Mouse (Mus musculus) kidney, postnatal 0 days (tissue): ENCODE measurements around the gene Fcrl1. TPM values are rescaled to one million over a fixed set of nuclear protein-coding genes. Genes with fewer than 3 reads are reported as not detected.
"Not testable (repeated sequence)": the region's sequence is repeated elsewhere in the genome, so short reads cannot be mapped to it uniquely, and the experiment has no call there.

Experiments
- ATAC-seq: fragments of 200-750 bp; cut with Nextera tagmentation; replicated peaks from 2 replicates; pipeline ENCODE4 v1.8.0; 2017; ENCODE audit warnings: low read depth, moderate number of reproducible peaks, moderate TSS enrichment, moderate library complexity; ENCODE audit not compliant: low FRiP score
- DNase-seq: peaks from one replicate; pipeline ENCODE4 v3.0.0-alpha.2; 2016; ENCODE audit warnings: low spot score
- H3K27ac ChIP-seq: fragments of 300-500 bp; sonication (generic); 2 replicates; pipeline ENCODE4 v1.5.1; 2014; ENCODE audit warnings: mild to moderate bottlenecking
- H3K27me3 ChIP-seq: fragments of 300-500 bp; sonication (generic); 2 replicates; pipeline ENCODE4 v1.6.1; 2014; ENCODE audit warnings: low read length, mixed read lengths; ENCODE audit not compliant: insufficient read depth
- H3K36me3 ChIP-seq: fragments of 300-500 bp; sonication (generic); 2 replicates; pipeline ENCODE4 v1.6.1; 2014; ENCODE audit warnings: low read length, mixed read lengths; ENCODE audit not compliant: insufficient read depth
- H3K4me1 ChIP-seq: fragments of 300-500 bp; sonication (generic); replicated peaks from 2 replicates; pipeline ENCODE4 v1.6.1; 2014; ENCODE audit warnings: antibody characterized with exemption, low read length, mixed read lengths; ENCODE audit not compliant: insufficient read depth
- H3K4me2 ChIP-seq: fragments of 300-500 bp; sonication (generic); 2 replicates; pipeline ENCODE4 v1.6.1; 2014; ENCODE audit warnings: mild to moderate bottlenecking, low read length, moderate library complexity, mixed read lengths
- H3K4me3 ChIP-seq: fragments of 300-500 bp; sonication (generic); replicated peaks from 2 replicates; pipeline ENCODE4 v1.5.1; 2014; ENCODE audit warnings: low read depth, low read length
- H3K9ac ChIP-seq: fragments of 300-500 bp; sonication (generic); 2 replicates; pipeline ENCODE4 v1.6.1; 2014; ENCODE audit warnings: low read depth, low read length
- H3K9me3 ChIP-seq: fragments of 300-500 bp; sonication (generic); replicated peaks from 2 replicates; pipeline ENCODE4 v1.6.1; 2016; ENCODE audit warnings: low read length, inconsistent platforms, mixed read lengths
- CTCF ChIP-seq: IDR thresholded peaks from 2 replicates; pipeline ENCODE4 v1.5.1; 2016; ENCODE audit warnings: antibody characterized with exemption, low read depth, mild to moderate bottlenecking, moderate library complexity
- WGBS: fragments of 180-500 bp; shearing (Covaris S2); extraction: QIAGEN DNeasy Blood & Tissue Kit; methylation state at CpG from one replicate; pipeline ENCODE4 v1.1.7; 2014; 5-methylcytosine and 5-hydroxymethylcytosine counted together
- polyA plus RNA-seq: library from polyadenylated mRNA; unstranded; fragments of >200 nt; fragmentation: Nextera tagmentation; extraction: Ambion mirVana; gene quantifications from 2 replicates; pipeline ENCODE4 v1.2.1, GENCODE M21; 2015

The Fcrl1 gene
- polyA plus RNA-seq = 0.34 TPM in 2 replicates

- Histone ChIP-seq H3K4me2 (no peak within 1 kb of the TSS), H3K4me1 (0 out of 2 replicates have a peak, but pooled peaks cover 4% of the 10 kb centered on the region), H3K4me3 (no peak within 1 kb of the TSS), H3K9ac (no peak within 1 kb of the TSS), H3K27me3 (no peaks in the 10 kb centered on the region), H3K36me3 (no peaks in the 10 kb centered on the region), H3K27ac (no peak within 1 kb of the TSS), H3K9me3 (no peaks in the 10 kb centered on the region)
- no peak for TF ChIP-seq CTCF
- 81% methylated on average over 18 of the region's 18 CpGs for WGBS
- ATAC-seq (no peak), DNase-seq (no peak)
Observed at GRCm38 (mm10) chr3:87376195-87377165, at the start of gene Fcrl1. Gene Fcrl1 (plus strand): TSS chr3:87376387.

DNA sequence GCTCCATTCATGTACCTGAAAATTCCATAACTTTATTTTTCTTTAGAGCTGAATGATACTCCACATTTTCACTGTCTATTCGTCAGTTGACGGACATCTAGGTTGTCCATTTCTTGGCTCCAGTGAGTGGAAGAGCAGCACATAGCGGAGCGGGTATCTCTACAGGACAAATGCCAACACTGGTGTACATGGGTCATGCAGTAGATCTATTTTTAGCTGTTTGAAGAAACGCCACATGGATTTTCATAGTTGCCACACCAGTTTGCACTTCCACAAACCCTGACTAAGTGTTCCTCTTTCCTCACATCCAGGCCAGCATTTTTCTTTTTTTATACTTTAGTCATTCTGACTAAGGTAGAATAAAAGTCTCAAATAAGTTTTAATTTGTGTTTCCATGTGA, 38.3 kb upstream of the Fcrl1 start:
- no peak overlapping the region for H3K27ac ChIP-seq
- no peaks in the 10 kb centered on the region for H3K9me3 ChIP-seq
- H3K4me2 ChIP-seq = no peak overlapping the region
- 89% methylated on average over 5 of the region's 5 CpGs for WGBS
- H3K4me1 ChIP-seq = no peaks in the 10 kb centered on the region
- no peak for DNase-seq
- no peaks in the 10 kb centered on the region for H3K27me3 ChIP-seq
- H3K4me3 ChIP-seq = no peak overlapping the region
- no peak for TF ChIP-seq CTCF
- H3K36me3 ChIP-seq = no peaks in the 10 kb centered on the region
- no peak for ATAC-seq
- no peak overlapping the region for H3K9ac ChIP-seq

DNA sequence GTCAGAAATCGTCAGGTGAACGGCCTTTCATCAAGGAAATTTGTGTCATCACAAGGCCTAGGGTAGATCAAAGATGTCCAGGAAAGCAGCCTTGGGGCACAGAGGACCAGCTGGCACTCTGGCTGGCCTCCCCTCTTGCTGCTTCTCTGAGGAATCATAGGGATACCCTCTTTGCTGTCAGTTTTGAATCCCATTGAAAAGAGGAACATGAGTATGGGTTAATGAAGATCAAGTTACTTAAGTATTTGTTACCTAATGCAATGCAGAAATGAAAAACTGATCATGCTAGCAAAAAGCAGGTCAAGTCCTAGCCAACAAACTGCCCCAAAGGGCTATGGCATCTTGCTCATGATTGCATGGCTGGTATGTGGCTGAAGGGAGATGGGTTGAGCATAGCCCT, 25.2 kb upstream of the Fcrl1 start:
- not testable (repeated sequence) for H3K4me2 ChIP-seq, H3K4me1 ChIP-seq, H3K27me3 ChIP-seq, H3K36me3 ChIP-seq, DNase-seq, ATAC-seq, H3K4me3 ChIP-seq, H3K9me3 ChIP-seq, H3K27ac ChIP-seq, H3K9ac ChIP-seq
- 84% methylated on average over 2 of the region's 2 CpGs for WGBS

GRCm38 (mm10) chr3:87357581-87357980, 18.6 kb upstream of the Fcrl1 start, which contains the start of gene Cd5l:
Gene Cd5l (plus strand): TSS chr3:87357881.
- Histone ChIP-seq H3K27ac (no peak within 1 kb of the TSS), H3K36me3 (no peaks in the 10 kb centered on the region), H3K9ac (no peak within 1 kb of the TSS), H3K27me3 (no peaks in the 10 kb centered on the region), H3K4me1 (no peaks in the 10 kb centered on the region), H3K4me3 (no peak within 1 kb of the TSS), H3K4me2 (no peak within 1 kb of the TSS), H3K9me3 (no peaks in the 10 kb centered on the region)
- ATAC-seq (no peak), DNase-seq (no peak)
- no peak for TF ChIP-seq CTCF

DNA sequence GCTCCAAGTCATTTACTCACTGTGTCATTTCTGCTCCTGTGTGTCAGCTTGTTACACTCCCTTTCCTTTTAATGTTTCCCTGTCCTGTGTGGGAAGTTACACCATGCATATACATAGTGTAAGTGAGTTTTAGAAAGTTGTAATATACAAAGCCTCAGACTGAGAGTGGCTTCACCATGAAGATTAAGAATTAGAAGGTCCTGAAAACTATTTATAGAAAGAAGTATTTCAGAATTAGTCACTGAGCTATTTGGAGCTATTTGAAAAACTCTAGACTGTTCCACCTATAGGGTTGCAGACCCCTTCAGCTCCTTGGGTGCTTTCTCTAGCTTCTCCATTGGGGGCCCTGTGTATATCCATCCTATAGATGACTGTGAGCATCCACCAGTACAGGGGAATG, 17.0 kb upstream of the Fcrl1 start:
- ATAC-seq = no peak
- TF ChIP-seq CTCF = no peak
- no peak overlapping the region for H3K4me3 ChIP-seq

DNA sequence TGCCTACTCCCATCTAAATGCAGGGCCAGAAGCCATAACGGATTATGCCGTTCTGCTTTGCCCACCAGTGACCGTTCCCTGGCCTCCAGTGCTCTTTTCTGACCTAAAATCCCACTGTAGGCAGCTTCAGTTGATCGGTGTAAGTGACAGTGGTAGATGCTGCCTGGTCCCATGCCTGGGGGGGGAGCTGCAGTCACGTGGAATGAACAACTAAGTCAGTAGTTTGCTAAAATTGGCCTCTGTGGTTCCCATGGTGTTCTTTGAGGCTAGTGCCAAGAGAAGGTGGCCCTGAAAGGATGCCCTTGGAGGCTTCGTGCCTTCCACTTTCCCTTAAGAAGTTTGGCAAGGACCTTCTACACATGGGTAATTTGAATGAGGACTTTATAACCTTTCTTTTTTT, 15.7 kb upstream of the Fcrl1 start:
- Histone ChIP-seq H3K27ac (no peak overlapping the region), H3K27me3 (no peaks in the 10 kb centered on the region), H3K36me3 (no peaks in the 10 kb centered on the region), H3K9ac (no peak overlapping the region), H3K9me3 (no peaks in the 10 kb centered on the region), H3K4me3 (no peak overlapping the region), H3K4me2 (no peak overlapping the region), H3K4me1 (no peaks in the 10 kb centered on the region)
- 87% methylated on average over 6 of the region's 6 CpGs for WGBS
- TF ChIP-seq CTCF = no peak
- ATAC-seq = no peak
- DNase-seq = no peak

More for the DNA sequence above, 17.0 kb upstream of the Fcrl1 start:
- H3K4me2 ChIP-seq = no peak overlapping the region
- H3K36me3 ChIP-seq = no peaks in the 10 kb centered on the region
- H3K4me1 ChIP-seq = no peaks in the 10 kb centered on the region
- no peak overlapping the region for H3K9ac ChIP-seq
- DNase-seq = no peak
- H3K9me3 ChIP-seq = no peaks in the 10 kb centered on the region
- no peaks in the 10 kb centered on the region for H3K27me3 ChIP-seq
- H3K27ac ChIP-seq = no peak overlapping the region
